Mouse (Mus musculus): ENCODE measurements around the gene Ndufa5.

DNA sequence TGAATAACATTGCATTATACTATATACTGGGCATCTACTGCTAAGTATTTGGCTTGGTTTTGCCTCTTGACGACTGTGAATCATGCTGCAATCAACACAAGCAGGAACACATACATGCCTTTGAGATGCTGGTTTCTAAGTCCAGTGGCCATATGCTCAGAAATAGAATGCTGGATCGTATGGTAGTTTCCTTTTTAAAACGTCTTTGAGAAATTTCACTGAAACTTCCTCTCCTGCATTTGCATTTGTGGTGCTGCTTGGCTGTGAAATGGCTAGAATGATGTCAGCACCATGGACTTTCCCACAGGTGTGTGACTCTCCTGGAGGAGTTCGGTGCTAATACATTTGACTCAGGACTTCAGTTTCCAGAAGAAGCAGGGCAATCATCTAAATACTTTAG is 12.3 kb upstream of the Ndufa5 start:
- TF ChIP-seq CTCF (IDR thresholded peaks at IDR 0.05; ENCODE audit: borderline replicate concordance, extremely low read depth, insufficient read depth, insufficient read length) (no peak), POLR2A (IDR thresholded peaks at IDR 0.05; ENCODE audit: borderline replicate concordance, extremely low read depth, insufficient read depth, insufficient read length, poor library complexity, severe bottlenecking) (no peak)
